Mouse (Mus musculus): ENCODE measurements around the gene Nqo2.

Nqo2 gene

DNA sequence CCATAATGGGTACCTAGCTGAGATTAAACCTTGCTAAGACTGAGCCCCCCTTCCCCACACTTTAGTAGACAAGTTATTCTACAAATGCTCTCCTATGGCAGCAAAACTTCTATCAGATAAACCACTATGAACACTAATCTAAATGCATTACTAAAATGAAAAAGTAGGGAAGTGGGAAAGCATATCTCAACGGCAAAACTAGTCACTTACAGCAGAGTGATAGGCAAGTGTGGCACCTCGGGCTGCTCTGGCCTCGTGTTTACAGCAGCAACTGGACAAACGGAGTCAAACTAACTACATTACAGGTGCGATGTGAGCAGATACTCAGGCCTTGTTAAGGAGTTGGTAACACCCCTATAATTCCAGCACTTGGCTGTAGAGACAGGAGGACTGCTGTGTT is 25.1 kb downstream of the Nqo2 start:
- DNase-seq (ENCODE audit: extremely low read depth, insufficient read length, low spot score), result no peak

DNA sequence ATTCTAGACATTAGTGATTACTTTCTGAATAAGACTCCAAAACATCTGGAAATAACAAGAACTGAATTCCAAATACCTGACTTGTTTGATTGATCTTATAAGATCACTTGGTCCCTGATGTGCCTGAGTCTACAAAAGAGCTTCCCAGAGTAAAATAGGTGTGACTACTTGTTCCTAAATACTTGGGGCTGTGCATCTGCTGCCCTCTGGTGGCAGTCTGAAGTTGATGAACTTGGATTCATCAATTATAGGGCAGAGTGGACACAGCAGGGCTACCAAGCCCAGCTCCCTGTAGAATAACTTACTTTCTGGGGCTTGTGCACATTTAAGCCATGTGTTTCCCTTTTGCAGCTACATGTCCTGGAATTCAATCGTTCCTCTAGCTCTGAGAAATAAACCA is 30.7 kb downstream of the Nqo2 start:
- peak; percentile 28 for DNase-seq (ENCODE audit: extremely low read depth, insufficient read length, low spot score)

DNA sequence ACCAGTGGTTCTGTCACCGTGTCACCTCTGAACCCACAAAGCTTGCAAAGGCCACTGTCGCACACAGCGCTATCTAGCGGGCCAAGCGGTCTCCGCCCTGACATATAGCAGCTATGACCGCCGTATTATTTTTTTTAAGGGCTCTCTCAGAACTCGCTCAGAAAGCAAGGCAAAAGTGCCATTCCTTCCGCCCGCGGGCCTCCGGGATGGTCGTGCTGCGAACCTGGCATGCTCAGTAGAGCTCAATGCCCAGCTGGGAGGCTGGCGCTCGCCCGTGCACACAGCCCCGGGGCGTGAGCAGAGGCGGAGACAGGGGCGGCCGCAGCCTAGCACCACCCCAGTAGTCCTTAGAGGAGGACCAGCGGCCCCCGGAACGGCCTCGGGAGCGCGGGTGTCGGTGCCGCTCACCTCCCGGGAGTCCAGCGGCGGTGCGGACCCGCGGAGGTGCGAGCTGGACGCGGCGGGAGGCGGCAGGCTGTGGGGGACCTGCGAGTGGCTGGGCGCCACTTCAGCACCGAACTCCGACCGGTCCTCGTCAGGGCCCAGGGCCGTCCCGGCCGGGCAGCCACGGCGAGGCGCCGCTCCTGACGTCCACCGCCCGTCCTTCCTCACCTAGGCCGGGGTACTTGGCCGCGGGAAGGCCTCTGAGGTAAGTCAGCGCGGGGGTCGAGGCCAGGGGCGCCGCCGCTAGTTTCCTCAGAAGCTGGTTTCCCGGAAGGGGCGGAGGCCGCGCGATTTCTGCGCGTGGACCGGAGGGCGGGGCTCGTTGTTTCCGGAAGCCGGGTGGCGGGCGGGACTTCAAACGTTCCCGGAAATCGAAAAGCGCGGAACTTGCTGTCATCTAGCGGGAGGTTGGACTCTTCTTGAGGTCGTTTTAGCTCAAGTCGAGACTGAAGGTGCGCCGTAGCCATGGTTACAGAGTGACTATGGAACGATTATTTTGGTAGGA is 37.8 kb downstream of the Nqo2 start, which contains the start of the genes Ripk1 and Serpinb6a:
Ripk1 (plus strand) TSS at position 306 of the 949 bp plus-strand sequence.
Serpinb6a (minus strand) TSS at position 737 of the 949 bp plus-strand sequence.
- DNase-seq (ENCODE audit: extremely low read depth, insufficient read length, low spot score), result peak; percentile 91

DNA sequence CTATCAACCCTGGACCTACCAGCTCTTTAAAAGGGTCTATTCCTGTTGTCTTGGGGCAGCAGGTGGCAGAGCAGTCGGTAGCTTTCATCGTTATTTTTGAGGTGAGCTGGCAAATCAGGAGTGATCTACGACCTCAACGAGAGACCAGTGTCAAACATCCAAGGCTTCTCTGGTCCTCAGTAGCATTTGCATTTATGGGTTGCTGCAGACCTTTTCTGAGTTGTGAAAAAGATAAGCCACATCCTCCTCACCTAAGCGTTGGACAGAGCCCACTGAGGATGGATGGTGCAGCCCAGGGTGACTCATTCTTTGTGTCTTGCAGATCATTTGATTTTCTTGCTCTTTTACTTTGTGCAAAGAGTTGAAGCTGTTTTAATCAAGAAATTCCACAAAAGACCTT is 38.6 kb downstream of the Nqo2 start:
- DNase-seq (ENCODE audit: extremely low read depth, insufficient read length, low spot score), result no peak

DNA sequence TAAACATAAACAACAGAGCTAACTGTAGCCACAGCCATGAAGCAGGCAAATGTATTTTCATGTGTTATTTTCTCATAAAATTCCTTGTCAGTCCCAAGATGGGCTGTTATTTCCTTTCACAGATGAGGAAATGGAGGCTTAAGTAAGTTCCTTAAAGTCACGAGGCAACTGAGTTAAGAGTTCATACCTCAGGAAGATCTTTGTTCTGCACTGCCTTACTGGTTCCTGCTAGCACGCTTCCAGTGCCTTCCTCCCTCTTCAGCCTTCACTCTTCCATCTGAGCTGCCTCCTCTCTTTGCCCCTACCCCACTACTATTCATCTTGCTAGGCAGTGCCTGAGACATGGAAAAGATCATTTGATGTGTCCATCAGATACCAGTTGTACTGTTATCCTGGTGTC is 42.7 kb downstream of the Nqo2 start:
- no peak for DNase-seq (ENCODE audit: extremely low read depth, insufficient read length, low spot score)

DNA sequence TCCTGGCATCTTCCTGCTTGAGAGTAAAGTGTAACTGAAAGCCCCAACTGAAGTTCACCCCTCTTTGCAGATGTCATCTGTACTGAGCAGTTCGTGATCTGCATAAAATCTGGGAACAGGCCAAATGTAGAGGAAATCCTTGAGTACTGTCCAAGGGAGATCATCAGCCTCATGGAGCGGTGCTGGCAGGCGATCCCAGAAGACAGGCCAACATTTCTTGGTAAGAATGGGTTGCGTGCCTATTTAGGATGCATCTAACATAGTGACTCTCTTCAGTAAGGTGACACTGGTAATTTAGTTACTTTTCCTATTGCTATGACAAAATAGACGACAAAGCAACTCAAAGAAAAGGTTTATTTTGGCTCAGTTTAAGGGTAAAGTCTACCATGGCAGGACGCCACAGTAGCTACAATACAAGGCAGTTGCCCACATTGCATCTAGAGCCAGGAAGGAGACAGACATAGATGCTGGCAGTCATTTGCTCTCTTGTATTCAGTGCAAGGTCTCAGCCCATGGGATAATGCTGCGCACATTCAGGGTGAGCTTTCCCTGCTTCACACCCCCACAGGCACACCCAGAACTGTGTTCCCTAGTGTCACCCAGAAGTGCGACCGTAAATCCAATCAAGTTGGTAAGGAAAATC is 52.6 kb downstream of the Nqo2 start:
- DNase-seq (ENCODE audit: extremely low read depth, insufficient read length, low spot score), result no peak

DNA sequence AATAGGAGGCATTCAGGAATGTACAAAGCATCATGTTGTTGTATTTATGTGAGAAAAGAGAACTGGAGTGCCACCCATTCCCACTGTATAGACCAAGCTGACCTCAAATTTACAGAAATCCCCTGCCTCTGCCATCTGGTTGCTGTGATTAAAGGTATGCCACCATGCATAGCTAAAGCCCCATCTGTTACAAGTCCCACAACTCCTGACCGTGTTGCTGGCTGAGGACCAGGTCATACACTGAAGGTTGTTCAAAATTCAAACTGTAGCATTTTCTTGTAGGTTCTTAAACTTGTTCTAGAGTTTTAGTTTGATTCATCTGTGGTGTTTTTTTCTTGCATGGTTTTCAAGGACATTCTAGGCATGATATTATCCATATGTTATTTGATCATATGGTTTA is 54.0 kb downstream of the Nqo2 start:
- DNase-seq (ENCODE audit: extremely low read depth, insufficient read length, low spot score), result no peak

DNA sequence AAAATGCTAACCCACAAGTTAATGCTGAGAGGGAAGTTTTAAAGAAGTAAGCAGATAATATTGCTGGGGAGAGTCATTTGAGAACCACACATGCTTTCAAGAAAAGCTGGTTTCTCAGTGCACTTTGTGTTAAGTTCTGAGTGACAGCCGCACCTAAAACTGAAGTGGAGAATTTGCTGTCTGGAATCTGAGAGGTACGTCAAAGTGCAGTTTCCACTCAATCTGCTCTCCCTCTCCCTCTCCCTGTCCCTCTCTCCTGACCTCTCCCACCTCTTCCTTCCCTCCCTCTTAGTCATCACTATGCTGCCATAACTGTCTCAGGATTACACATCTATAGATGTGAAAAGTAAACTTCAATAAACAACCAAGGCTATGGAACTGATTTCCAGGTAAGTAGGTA is 57.5 kb downstream of the Nqo2 start:
- no peak for DNase-seq (ENCODE audit: extremely low read depth, insufficient read length, low spot score)

DNA sequence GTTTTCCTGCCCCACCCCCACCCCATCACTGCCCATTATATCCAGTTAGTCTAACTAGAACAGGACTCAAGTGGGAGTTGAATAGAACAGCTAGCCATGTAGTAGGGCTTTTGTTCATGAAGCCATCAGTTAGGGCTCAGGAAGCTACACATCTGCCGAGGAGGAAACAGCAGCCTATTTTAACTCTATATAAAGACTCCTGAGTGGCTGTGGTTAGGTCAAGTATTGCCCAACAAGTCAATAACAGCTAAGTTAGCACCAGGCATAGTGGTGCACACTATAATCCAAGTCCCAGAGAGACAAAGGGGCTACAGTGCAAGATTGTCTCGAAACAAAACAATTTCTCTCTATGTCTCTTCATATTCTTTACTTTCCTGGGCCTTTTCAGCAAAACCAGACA is 67.6 kb downstream of the Nqo2 start:
- no peak for DNase-seq (ENCODE audit: extremely low read depth, insufficient read length, low spot score)

DNA sequence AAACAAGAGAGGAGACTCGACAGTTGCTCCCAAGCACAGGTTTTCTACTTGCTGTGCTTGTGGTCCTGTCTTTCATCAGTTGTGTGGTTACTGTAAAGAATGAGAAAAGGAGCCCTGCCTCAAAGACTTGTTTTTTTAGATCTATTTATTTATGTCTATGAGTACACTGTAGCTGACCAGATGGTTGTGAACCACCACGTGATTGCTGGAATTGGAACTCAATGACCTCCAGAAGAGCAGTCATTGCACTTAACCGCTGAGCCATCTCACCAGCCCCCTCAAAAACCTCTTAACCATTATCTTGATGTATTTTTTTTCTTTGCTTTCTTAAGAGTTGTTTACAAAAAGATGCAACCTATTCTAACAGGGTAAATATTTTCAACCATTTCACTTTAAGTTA is 70.9 kb downstream of the Nqo2 start:
- no peak for DNase-seq (ENCODE audit: extremely low read depth, insufficient read length, low spot score)

DNA sequence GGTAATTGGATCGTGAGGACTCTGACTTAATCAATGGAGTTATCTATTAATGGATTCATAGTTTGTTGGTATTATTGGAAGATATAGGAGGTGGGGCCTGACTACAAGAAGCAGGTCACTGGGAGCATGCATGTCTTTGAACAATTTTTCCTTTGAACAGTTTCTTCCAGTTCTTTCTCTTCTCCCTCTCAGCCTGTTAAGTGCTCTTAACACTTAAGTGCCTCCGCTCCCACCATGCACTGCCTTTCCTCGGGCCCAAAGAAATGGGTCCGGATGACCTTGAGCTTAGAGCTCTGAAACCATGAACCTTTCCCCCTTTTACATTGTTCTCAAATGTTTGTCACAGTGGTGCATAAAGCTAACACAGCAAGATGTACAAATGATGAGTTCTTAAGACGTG is 72.2 kb downstream of the Nqo2 start:
- no peak for DNase-seq (ENCODE audit: extremely low read depth, insufficient read length, low spot score)

DNA sequence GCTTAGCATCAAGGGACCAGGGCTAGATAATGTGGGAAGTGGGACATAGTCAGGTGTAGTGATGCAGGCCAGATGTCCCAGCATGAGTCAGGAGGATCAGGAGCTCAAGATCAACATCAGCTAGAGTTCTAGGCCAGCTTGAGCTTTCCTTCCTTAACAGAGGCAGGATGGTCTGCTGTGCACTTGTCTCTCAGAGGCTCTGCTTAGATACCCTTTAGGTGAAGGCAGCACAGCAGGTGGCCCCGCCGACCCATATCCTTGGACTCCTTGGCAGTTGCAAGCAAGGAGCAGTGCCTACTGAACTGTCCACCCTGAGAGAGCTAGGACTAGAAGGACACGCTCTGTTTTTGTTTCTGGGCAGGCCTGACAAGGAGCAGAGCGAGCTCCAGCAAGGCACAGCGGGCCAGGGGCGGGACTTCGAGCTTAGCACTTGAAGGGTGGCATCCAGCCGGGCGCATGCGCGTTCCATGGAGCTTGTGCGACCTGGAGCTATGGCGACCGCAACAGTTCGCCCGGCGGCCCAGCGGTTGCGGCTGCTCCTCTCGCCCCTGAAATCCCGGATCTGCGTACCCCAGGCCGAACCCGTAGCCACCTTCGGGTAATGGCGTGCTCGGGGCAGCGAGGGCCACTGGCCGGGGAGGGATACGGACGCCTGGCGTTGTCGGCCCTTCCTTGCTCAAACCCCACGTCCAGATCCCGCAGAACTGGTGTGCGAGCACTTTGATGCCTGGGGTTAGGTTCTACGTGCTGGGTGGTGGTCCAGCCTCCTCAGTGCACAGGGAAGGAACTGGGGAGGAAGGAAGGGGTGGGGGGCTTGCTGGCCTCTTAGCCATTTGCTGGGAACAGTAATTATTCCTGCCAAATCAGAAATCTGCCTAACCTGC is 72.9 kb downstream of the Nqo2 start, which contains the start of gene Bphl:
Bphl (plus strand) TSS at position 426 of the 884 bp plus-strand sequence.
- DNase-seq (ENCODE audit: extremely low read depth, insufficient read length, low spot score), result peak; percentile 89

DNA sequence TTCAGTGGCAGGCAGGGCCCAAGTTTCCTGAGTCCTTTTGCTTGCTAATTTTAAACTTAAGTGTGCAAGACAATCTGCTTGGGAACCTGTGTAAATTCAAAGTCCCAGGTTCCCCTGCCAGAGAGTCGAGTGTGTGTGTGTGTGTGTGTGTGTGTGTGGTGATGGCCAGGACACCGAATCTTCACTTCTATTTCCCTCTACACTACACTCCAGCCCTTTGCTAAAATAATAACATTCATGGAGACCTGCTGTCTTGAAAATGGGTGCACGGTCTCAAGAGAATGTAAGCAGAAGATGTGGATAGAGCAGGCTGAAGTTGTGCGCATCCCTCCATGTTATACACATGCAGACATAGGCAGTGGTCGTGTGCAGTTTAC is 73.6 kb downstream of the Nqo2 start:
- DNase-seq (ENCODE audit: extremely low read depth, insufficient read length, low spot score), result no peak
